Mouse (Mus musculus) brain, embryonic 14.5 days (tissue): ENCODE results near the gene Tmcc2.

Source experiments
- CTCF ChIP-seq: fragments of 200-500 bp; IDR thresholded peaks from 2 replicates; pipeline ENCODE4 v1.5.1; 2012; ENCODE audit warnings: inconsistent platforms, mild to moderate bottlenecking, moderate library complexity, borderline replicate concordance; ENCODE audit not compliant: insufficient read depth, insufficient read length; ENCODE audit errors: extremely low read depth
- POLR2A ChIP-seq: fragments of 200-500 bp; IDR thresholded peaks from 2 replicates; pipeline ENCODE4 v1.6.1; 2012; ENCODE audit warnings: mild to moderate bottlenecking, inconsistent platforms, borderline replicate concordance; ENCODE audit not compliant: poor library complexity, insufficient read depth, insufficient read length, severe bottlenecking; ENCODE audit errors: extremely low read depth

GRCm38 (mm10) chr1:132422912-132423696, 32.0 kb upstream of the Tmcc2 start:
- TF ChIP-seq POLR2A, result no peak
- TF ChIP-seq CTCF, result no peak
